Mouse (Mus musculus) T-cell, adult 2 months (primary cell): ENCODE data around the gene Tmem106a.
"Not testable (repeated sequence)": the region's sequence is repeated elsewhere in the genome, so short reads cannot be mapped to it uniquely, and the experiment has no call there.

Source experiments
- DNase-seq: peaks from one replicate; pipeline ENCODE4 v3.0.0; 2022; ENCODE audit warnings: low spot score

The Tmem106a gene

GRCm38 (mm10) chr11:101582054-101583035 is at the start of gene Tmem106a:
Gene Tmem106a, plus strand, starts transcription at chr11:101582242.
- peak; percentile 52 for DNase-seq

- no peak for DNase-seq
Measured at GRCm38 (mm10) chr11:101543533-101543932, 38.5 kb upstream of the Tmem106a start.

GRCm38 (mm10) chr11:101544132-101544531 is 37.9 kb upstream of the Tmem106a start:
- DNase-seq, result no peak

GRCm38 (mm10) chr11:101548526-101548925 is 33.5 kb upstream of the Tmem106a start:
- DNase-seq, result no peak

- peak; percentile 88 for DNase-seq
Measured at GRCm38 (mm10) chr11:101551751-101552475, 30.1 kb upstream of the Tmem106a start, which contains the start of the genes Brca1 and Nbr1. Gene Brca1, minus strand, starts transcription at chr11:101551955. Gene Nbr1, plus strand, starts transcription at chr11:101552149.

- DNase-seq, result peak; percentile 99
Measured at GRCm38 (mm10) chr11:101552476-101553300, 29.4 kb upstream of the Tmem106a start.

- DNase-seq, result no peak
Measured at GRCm38 (mm10) chr11:101553354-101553930, 28.6 kb upstream of the Tmem106a start.

- no peak for DNase-seq
Measured at GRCm38 (mm10) chr11:101556541-101556940, 25.5 kb upstream of the Tmem106a start.

GRCm38 (mm10) chr11:101556954-101557353 is 25.1 kb upstream of the Tmem106a start:
- DNase-seq, result no peak

- DNase-seq, result peak; percentile 76
Measured at GRCm38 (mm10) chr11:101562391-101562790, 19.7 kb upstream of the Tmem106a start.

- DNase-seq, result no peak
Measured at GRCm38 (mm10) chr11:101568421-101568820, 13.6 kb upstream of the Tmem106a start.

GRCm38 (mm10) chr11:101576116-101576515 is 5.9 kb upstream of the Tmem106a start:
- no peak for DNase-seq

- no peak for DNase-seq
Measured at GRCm38 (mm10) chr11:101581081-101581764, 819 bp upstream of the Tmem106a start.

- DNase-seq, result no peak
Measured at GRCm38 (mm10) chr11:101583205-101583604, 1.2 kb downstream of the Tmem106a start.

- DNase-seq, result not testable (repeated sequence)
Measured at GRCm38 (mm10) chr11:101585031-101585430, 3.0 kb downstream of the Tmem106a start.

GRCm38 (mm10) chr11:101585805-101586204 is 3.8 kb downstream of the Tmem106a start:
- no peak for DNase-seq

GRCm38 (mm10) chr11:101587676-101588075 is 5.6 kb downstream of the Tmem106a start:
- no peak for DNase-seq

- no peak for DNase-seq
Measured at GRCm38 (mm10) chr11:101588868-101589267, 6.8 kb downstream of the Tmem106a start.

GRCm38 (mm10) chr11:101589444-101589843 is 7.4 kb downstream of the Tmem106a start:
- DNase-seq, result peak; percentile 67

- no peak for DNase-seq
Measured at GRCm38 (mm10) chr11:101589989-101590624, 8.1 kb downstream of the Tmem106a start.
